Mouse (Mus musculus) forebrain, embryonic 10.5 days (tissue): ENCODE measurements around the gene Kmt5c. TPM values are rescaled to one million over a fixed set of nuclear protein-coding genes. Genes with fewer than 3 reads are reported as not detected.
A peak's percentile ranks its signal among the peaks of the same experiment; 100 is the strongest.
"Not testable (repeated sequence)": the region's sequence is repeated elsewhere in the genome, so short reads cannot be mapped to it uniquely, and the experiment has no call there.

Experiments used
- DNase-seq: peaks from one replicate; pipeline ENCODE4 v3.0.0-alpha.2; 2017; ENCODE audit warnings: low spot score; ENCODE audit errors: extremely low spot score
- H3K27ac ChIP-seq: fragments of 300-500 bp; sonication (generic); 2 replicates; pipeline ENCODE4 v1.5.1; 2016; ENCODE audit warnings: mild to moderate bottlenecking
- H3K27me3 ChIP-seq: fragments of 300-500 bp; sonication (generic); 2 replicates; pipeline ENCODE4 v1.6.1; 2016; ENCODE audit warnings: mild to moderate bottlenecking; ENCODE audit not compliant: poor library complexity, severe bottlenecking
- H3K36me3 ChIP-seq: fragments of 300-500 bp; sonication (generic); replicated peaks from 2 replicates; pipeline ENCODE4 v1.6.1; 2016; ENCODE audit warnings: mild to moderate bottlenecking, moderate library complexity
- H3K4me1 ChIP-seq: fragments of 300-500 bp; sonication (generic); 2 replicates; pipeline ENCODE4 v1.6.1; 2016
- H3K4me3 ChIP-seq: fragments of 300-500 bp; sonication (generic); 2 replicates; pipeline ENCODE4 v1.5.1; 2016; ENCODE audit warnings: mild to moderate bottlenecking, moderate library complexity
- H3K9me3 ChIP-seq: fragments of 300-500 bp; sonication (generic); 2 replicates; pipeline ENCODE4 v1.6.1; 2016; ENCODE audit warnings: mild to moderate bottlenecking, moderate library complexity
- WGBS: fragments of 180-500 bp; shearing (Covaris S2); methylation state at CpG from one replicate; pipeline ENCODE4 v1.1.7; 2016; 5-methylcytosine and 5-hydroxymethylcytosine counted together
- polyA plus RNA-seq: library from polyadenylated mRNA; unstranded; fragments of >200 nt; fragmentation: Nextera tagmentation; extraction: Ambion mirVana; gene quantifications from 2 replicates; pipeline ENCODE4 v1.2.1, GENCODE M21; 2016

Gene Kmt5c
- polyA plus RNA-seq, 1 experiment from 2014 or later: 98.9 TPM

DNA sequence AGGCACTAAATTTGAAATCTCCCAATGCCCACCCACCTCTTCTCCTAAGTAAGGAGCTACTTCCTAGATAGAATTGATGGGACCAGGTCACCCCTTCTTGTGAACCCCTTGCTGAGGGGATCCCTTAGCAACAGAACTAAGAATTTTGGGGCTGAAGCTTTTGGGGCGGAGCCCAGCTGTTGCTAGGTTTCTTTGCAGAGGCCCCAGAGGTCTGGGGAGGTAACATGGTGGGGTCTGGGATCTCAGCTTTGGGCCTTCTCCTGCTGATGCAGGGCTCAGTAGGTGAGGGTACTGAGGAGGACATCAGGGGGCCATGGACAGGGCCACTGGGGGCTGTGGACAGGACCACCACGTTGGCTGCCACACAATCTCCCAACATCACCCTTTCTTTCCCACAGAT, 42.8 kb downstream of the Kmt5c start, which contains the start of the genes Il11 and Tmem190:
Il11 (minus strand) TSS at position 101 of the 400 bp plus-strand sequence.
Tmem190 (plus strand) TSS at position 179 of the 400 bp plus-strand sequence.
- H3K4me1 ChIP-seq: peaks cover 25% of the 10 kb centered on the region
- no peaks in the 10 kb centered on the region for H3K36me3 ChIP-seq
- H3K27me3 ChIP-seq: peaks cover 75% of the 10 kb centered on the region
- H3K4me3 ChIP-seq: no peak within 1 kb of the TSS
- 0 out of 2 replicates have a peak within 1 kb of the TSS, but pooled peaks have one; percentile 44 for H3K27ac ChIP-seq
- WGBS: 70% methylated on average over 2 of the region's 2 CpGs
- no peak for DNase-seq
- H3K9me3 ChIP-seq: no peaks in the 10 kb centered on the region

DNA sequence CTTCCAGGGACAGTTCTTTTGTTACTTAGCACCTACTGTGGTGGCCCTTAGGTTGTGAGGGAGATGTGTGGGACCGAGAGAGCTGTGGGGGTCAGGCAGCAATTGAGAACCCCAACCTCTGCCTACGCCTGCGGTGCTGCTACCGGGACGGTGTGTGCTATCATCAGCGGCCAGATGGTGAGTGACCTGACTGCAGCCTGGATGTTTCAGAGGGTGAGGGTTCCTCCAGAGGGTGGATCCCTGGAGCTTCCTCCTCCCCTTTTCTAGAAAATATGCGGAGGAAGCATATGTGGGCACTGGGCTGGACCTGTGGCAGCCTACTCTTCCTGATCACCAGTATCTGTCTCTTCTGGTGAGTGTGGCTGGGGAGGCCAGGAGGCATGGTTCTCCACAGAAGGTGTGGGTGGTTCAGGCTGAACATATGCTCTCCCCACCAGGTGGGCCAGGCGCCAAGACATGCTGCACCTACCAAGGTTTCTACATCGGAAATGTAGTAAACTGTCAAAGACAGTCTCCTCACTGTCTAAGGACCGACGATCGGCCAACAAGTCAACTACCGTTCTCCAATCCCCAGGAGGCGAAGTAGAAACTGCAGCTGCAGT, 43.9 kb downstream of the Kmt5c start:
- Histone ChIP-seq H3K4me1 (peaks cover 22% of the 10 kb centered on the region), H3K27ac (no peak overlapping the region), H3K36me3 (no peaks in the 10 kb centered on the region), H3K27me3 (peaks cover 75% of the 10 kb centered on the region), H3K9me3 (no peaks in the 10 kb centered on the region), H3K4me3 (no peak overlapping the region)
- DNase-seq: no peak
- WGBS: 86% methylated on average over 14 of the region's 14 CpGs

DNA sequence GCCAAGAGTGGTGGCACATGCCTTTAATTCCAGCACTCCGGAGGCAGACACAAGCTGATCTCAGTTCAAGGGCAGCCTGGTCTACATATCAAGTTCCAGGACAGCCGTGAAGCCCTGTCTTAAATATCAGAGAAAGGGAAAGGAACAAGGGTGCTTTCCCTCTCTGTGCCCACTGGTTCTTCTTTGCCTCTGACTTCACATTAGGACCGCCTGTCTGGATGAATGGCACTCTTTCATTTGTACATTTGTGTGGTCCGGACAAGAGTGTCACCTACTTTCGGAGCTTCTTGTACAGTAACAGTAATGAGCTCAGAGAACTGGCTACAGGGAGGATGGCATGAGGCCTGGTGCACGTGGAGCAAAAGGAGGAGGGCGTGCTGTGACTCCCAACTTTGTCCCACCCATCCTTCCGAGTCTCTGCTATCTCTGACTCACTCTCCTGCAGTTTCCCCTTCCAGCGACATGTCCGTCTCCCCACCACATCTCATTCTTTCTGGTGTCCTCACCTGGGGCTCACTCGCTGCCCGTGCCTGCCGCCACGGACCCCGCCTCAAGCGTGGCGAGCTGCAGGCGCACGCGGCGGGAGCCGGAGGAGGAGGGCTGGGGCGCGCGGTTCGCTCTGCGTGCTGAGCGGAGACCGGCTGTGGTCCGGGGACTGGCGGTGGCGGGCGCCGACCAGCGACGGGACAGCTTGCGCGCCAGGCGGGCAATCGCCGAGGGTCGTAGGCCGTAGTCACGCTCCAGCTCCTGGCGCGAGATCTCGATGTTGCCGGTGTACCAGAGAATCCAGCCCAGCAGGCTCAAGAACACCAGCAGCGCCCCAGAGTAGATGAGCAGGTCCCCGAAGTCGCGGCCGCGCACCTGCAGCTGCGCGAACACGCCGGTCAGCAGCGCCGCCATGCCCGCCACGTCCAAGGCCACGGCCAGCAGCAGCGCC, 48.9 kb downstream of the Kmt5c start:
- peaks cover 50% of the 10 kb centered on the region for H3K27me3 ChIP-seq
- peaks cover 5% of the 10 kb centered on the region for H3K36me3 ChIP-seq
- H3K4me3 ChIP-seq: peak overlapping the region; percentile 67
- peaks cover 18% of the 10 kb centered on the region for H3K4me1 ChIP-seq
- H3K9me3 ChIP-seq: no peaks in the 10 kb centered on the region
- WGBS: 3% methylated on average over 63 of the region's 64 CpGs
- peak overlapping the region; percentile 91 for H3K27ac ChIP-seq
- DNase-seq: peak; percentile 76

DNA sequence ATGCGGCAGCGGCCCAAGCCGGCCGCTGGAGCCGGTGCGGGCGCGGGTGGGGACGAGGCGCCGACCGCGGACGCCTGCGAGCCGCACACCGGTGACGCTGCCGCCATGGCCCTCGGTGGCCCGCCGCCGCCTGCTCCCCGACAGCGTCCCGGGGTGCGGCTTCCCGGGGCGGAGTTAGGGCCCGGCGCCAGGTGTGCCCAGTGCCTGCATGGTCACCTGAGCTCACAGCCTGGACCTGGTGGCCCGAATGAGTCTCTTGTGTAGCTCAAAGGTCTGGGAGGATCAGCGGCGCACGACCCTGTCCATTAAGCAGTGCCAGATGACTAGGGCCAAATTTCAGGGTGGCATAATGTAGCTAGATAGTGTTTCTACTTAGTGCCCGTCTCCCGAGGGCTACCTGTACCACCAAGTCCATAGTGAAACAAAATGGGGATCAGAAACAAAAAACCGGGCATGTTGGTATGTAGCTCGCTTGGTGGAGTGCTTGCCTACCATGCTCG, 49.6 kb downstream of the Kmt5c start, which contains the start of gene Tmem238:
Tmem238 (minus strand) TSS at position 221 of the 500 bp plus-strand sequence.
- Histone ChIP-seq H3K36me3 (peaks cover 12% of the 10 kb centered on the region), H3K27ac (peak within 1 kb of the TSS; percentile 91), H3K4me3 (peak within 1 kb of the TSS; percentile 67), H3K9me3 (no peaks in the 10 kb centered on the region), H3K4me1 (peaks cover 25% of the 10 kb centered on the region), H3K27me3 (peaks cover 50% of the 10 kb centered on the region)
- WGBS: 7% methylated on average over 40 of the region's 40 CpGs
- DNase-seq: no peak

DNA sequence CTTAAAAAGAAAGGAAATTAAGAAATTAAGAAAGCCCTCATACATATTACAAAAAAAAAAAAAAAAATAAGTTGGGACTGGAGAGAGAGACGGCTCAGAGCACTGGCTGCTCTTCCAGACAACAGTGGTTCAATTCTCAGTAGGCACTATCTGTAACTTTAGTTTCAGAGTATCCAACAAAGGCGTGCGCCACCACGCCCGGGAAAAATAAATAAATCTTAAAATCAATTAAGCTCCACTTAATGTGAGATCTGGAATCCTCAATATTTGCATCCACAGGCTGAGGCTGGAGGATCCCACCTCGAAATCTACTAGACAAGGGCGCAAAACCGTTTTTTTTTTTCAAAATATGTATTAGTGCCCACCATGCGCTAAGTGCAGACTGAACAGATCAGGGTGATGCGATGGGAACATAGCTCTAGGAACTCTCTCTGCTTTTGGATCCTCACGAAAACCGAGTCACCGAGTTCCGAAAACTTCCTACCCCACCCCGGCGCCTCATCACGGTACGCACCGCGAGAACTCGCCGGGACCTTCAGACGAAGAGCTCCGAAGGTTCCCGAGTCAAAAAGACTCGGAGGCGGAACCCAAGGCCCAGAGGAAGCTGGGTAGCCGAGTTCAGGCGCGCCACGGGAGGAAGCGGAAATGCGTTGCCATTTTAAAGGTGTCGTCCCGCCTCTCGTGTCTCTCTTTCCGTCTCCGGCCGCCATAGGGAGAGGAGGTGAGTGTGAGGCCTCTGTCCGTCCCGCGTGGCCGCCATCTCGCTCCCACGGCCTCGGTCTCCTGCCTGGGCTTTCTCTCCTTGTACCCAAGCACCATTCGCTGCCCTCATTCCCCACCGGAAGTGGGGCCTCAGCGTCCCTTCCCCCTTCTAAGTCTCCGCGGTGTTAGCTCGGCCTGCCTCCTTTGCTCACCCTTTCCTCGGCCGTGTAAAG, 52.6 kb downstream of the Kmt5c start, which contains the start of gene Rpl28:
Rpl28 (plus strand) TSS at position 597 of the 935 bp plus-strand sequence.
- Histone ChIP-seq H3K4me1 (peaks cover 29% of the 10 kb centered on the region), H3K36me3 (peaks cover 42% of the 10 kb centered on the region), H3K4me3 (peak within 1 kb of the TSS; percentile 92), H3K27ac (peak within 1 kb of the TSS; percentile 98), H3K9me3 (no peaks in the 10 kb centered on the region), H3K27me3 (peaks cover 36% of the 10 kb centered on the region)
- 2% methylated on average over 54 of the region's 54 CpGs for WGBS
- peak; percentile 96 for DNase-seq

DNA sequence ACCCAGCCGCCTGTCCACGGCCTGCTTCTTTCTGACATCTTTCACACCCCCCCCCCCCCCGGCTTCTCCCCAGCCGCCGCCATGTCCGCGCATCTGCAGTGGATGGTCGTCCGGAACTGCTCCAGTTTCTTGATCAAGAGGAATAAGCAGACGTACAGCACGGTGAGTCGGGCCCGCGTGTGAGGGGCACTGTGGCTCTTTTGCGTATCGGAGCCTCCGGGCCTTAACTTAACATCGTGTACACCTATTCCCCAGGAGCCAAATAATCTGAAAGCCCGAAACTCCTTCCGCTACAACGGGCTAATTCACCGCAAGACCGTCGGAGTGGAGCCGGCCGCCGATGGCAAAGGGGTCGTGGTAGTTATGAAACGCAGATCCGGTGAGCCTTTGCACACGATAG, 53.3 kb downstream of the Kmt5c start:
- 1% methylated on average over 31 of the region's 31 CpGs for WGBS
- not testable (repeated sequence) for DNase-seq, H3K9me3 ChIP-seq
- peaks cover 48% of the 10 kb centered on the region for H3K36me3 ChIP-seq
- peak overlapping the region; percentile 92 for H3K4me3 ChIP-seq
- peak overlapping the region; percentile 98 for H3K27ac ChIP-seq
- peaks cover 28% of the 10 kb centered on the region for H3K4me1 ChIP-seq
- peaks cover 29% of the 10 kb centered on the region for H3K27me3 ChIP-seq

DNA sequence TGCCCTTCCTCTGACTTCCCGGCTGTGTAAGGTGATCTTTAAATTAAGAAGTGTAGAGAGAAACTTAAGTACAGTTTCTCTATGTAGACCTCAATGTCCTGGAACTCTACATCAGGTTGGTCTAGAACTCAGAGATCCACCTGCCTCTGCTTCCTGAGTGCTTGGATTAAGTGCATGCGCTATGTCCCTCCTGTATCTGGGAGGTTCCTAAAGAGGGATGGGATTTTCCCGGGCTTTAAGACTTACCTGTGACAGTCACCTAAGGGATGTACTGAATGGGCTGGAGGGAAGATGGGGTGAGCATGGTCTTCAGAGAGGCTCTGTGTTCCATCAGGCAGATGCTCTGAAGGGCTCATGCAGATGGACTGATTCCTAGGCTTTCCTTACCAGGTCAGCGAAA, 53.8 kb downstream of the Kmt5c start:
- no peaks in the 10 kb centered on the region for H3K9me3 ChIP-seq
- DNase-seq: no peak
- peaks cover 52% of the 10 kb centered on the region for H3K36me3 ChIP-seq
- peaks cover 24% of the 10 kb centered on the region for H3K4me1 ChIP-seq
- 39% methylated on average over 4 of the region's 4 CpGs for WGBS
- peaks cover 25% of the 10 kb centered on the region for H3K27me3 ChIP-seq
- peak overlapping the region; percentile 98 for H3K27ac ChIP-seq
- H3K4me3 ChIP-seq: peak overlapping the region; percentile 92

DNA sequence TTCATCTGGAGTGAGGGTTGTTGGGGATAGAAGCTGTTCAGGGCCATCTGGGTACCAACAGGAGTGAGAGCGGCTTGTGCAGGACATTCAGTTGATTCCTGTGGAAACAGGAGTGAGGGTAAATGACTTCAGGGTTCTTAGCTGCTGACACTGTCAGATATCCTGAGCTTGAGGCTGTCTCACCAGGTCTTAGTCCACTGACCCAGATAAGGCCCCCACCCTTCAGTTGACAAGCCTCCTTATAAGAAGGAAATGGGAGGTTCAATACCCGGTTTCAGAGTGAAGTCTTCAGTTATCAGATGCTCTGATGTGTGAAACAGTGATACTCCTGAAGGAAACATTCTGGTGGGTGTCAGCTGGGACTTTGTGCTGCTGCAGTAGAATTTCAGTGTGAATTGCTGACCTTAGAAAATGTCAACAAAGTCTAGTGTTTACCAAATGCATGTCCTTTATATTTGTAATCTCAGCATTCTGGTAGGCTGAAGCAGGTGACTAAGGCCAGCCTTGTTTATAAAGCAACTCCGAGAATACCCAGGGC, 54.8 kb downstream of the Kmt5c start:
- no peak for DNase-seq
- H3K9me3 ChIP-seq: no peaks in the 10 kb centered on the region
- 89% methylated on average over 3 of the region's 3 CpGs for WGBS
- peak overlapping the region; percentile 92 for H3K4me3 ChIP-seq
- peaks cover 15% of the 10 kb centered on the region for H3K27me3 ChIP-seq
- peaks cover 53% of the 10 kb centered on the region for H3K36me3 ChIP-seq
- peaks cover 13% of the 10 kb centered on the region for H3K4me1 ChIP-seq
- H3K27ac ChIP-seq: no peak overlapping the region

DNA sequence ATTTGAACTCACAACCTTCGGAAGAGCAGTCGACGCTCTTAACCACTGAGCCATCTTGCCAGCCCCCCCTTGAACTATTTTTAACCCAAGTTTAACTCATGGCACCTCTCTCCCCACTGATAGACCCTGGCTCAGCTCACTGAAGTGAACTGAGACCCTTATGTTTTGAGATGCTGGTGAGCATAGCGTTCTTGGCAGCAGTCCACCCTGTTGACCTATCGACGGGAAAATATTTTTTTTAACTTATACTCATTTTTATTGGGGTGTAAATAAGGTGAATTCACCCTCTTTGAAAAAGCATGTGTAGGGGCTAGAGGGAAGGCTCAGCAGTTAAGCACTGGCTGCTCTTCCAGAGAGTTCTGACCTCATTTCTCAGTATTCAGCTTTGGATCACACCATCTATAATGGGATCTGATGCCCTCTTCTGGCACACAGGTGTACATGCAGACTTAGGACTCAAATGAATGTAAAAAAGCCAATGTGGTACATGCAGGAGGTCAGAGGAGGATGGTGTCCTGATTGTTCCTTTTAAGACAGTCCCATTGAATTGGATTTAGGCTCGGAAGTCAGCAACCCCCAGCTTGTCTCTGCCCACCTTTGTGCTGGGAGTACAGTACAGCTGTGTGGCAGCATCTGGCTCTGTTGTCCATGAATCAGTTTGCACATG, 56.0 kb downstream of the Kmt5c start:
- Histone ChIP-seq H3K4me3 (no peak overlapping the region), H3K36me3 (peaks cover 53% of the 10 kb centered on the region), H3K27me3 (peaks cover 6% of the 10 kb centered on the region; the same call in 1 of the 2 replicates), H3K27ac (no peak overlapping the region), H3K9me3 (no peaks in the 10 kb centered on the region), H3K4me1 (peaks cover 13% of the 10 kb centered on the region)
- 76% methylated on average over 7 of the region's 7 CpGs for WGBS
- DNase-seq: no peak
